Comparison of ENCODE assay signal across 8 mouse cellular contexts in genomic region chr6:52213119-52213986, GRCm38 (mm10). TPM values are rescaled to one million over a fixed set of nuclear protein-coding genes. Genes with fewer than 3 reads are reported as not detected.
DNase-seq lines count a peak whose midpoint lies in the region; ATAC-seq and TF ChIP-seq lines count a peak whose summit lies in the region.

Hoxa3 (minus strand) TSS chr6:52213336.
Gm28308 (minus strand) TSS chr6:52213339.

- intact Hi-C loops in gastrocnemius, adult 2 months (cut with DNase I): no loop called here

- peak within 1 kb of the TSS; percentile 79 for H3K4me3 ChIP-seq in gastrocnemius, adult 2 months
- peak within 1 kb of the TSS; percentile 69 for H3K4me3 ChIP-seq in kidney, embryonic 15.5 days (replicated peaks)

- TF ChIP-seq CTCF in gastrocnemius, adult 2 months (IDR thresholded peaks at IDR 0.05): no peak

- H3K4me1 ChIP-seq in kidney, embryonic 15.5 days: peaks cover 66% of the 10 kb centered on the region

- peak; percentile 2 for DNase-seq in ovary, postnatal 10 days (ENCODE audit: low spot score)
- DNase-seq in ovary, postnatal 14 days (ENCODE audit: low spot score): no peak
- peak; percentile 86 for DNase-seq in gastrocnemius, adult 2 months
- DNase-seq in lung, postnatal 4 days: peak; percentile 53 to 70
- DNase-seq in layer of hippocampus, adult 8-10 months (ENCODE audit: low spot score in 2 of 2): no peak
- DNase-seq in layer of hippocampus, postnatal 25 days (ENCODE audit: extremely low spot score in 1 of 2, low spot score in 1 of 2): no peak
- no peak for DNase-seq in right cerebral cortex, postnatal 4 days

- H3K36me3 ChIP-seq in kidney, embryonic 15.5 days: no peaks in the 10 kb centered on the region

- peak within 1 kb of the TSS; percentile 92 for H3K4me2 ChIP-seq in kidney, embryonic 15.5 days

- ATAC-seq in kidney, embryonic 15.5 days (replicated peaks; ENCODE audit: low FRiP score): peak; percentile 52

- H3K9me3 ChIP-seq in kidney, embryonic 15.5 days (replicated peaks): no peaks in the 10 kb centered on the region

- H3K27me3 ChIP-seq in kidney, embryonic 15.5 days: peaks cover 15% of the 10 kb centered on the region; the same call in 1 of the 2 replicates

- peak within 1 kb of the TSS; percentile 85 for H3K9ac ChIP-seq in kidney, embryonic 15.5 days

- 3% methylated on average over 38 of the region's 38 CpGs for WGBS in kidney, embryonic 15.5 days

- H3K27ac ChIP-seq in gastrocnemius, adult 2 months: peak within 1 kb of the TSS; percentile 97
- H3K27ac ChIP-seq in kidney, embryonic 15.5 days: peak within 1 kb of the TSS; percentile 99

RNA-seq across cellular contexts. Expression of gene Hoxa3, which starts in this region (rescaled TPM):
- 1 to 10 TPM; 2.8 to 3.1 TPM for total RNA-seq in gastrocnemius, adult 2 months (2021)
- 9.5 and 11.8 TPM in 2 replicates for polyA plus RNA-seq in kidney, embryonic 15.5 days (2015; fragmentation: Nextera tagmentation; extraction: Ambion mirVana)
- not detected for total RNA-seq in layer of hippocampus, adult 8-10 months (2022)
- not detected for total RNA-seq in layer of hippocampus, postnatal 25 days (2021)

RNA-seq across cellular contexts. Expression of gene Gm28308, which starts in this region (rescaled TPM):
- total RNA-seq in gastrocnemius, adult 2 months (2021): under 1 TPM in 1 of 2 experiments, not detected in 1; 0.82 TPM
- 0.92 TPM in 1 of 2 replicates, not detected in the other for polyA plus RNA-seq in kidney, embryonic 15.5 days (2015; fragmentation: Nextera tagmentation; extraction: Ambion mirVana)
- not detected for total RNA-seq in layer of hippocampus, adult 8-10 months (2022)
- not detected for total RNA-seq in layer of hippocampus, postnatal 25 days (2021)

Comparison
In these comparisons a context has a peak if more than half of its experiments do, and no peak if none do; other contexts are left out.
1. DNase-seq: peak in ovary, postnatal 10 days (single experiment), gastrocnemius, adult 2 months (single experiment) and lung, postnatal 4 days (2 of 2); none in ovary, postnatal 14 days (single experiment), layer of hippocampus, adult 8-10 months (0 of 2), layer of hippocampus, postnatal 25 days (0 of 2) and right cerebral cortex, postnatal 4 days (single experiment).